Mouse (Mus musculus): ENCODE results near the gene Fgd6.

The Fgd6 gene

GRCm38 (mm10) chr10:94035658-94036374, at the start of gene Fgd6, which contains the start of gene Vezt:
Gene Fgd6 (plus strand): TSS chr10:94036001.
Gene Vezt (minus strand): TSS chr10:94035817.
- peak; percentile 99 for DNase-seq (ENCODE audit: low read depth, low spot score)

DNA sequence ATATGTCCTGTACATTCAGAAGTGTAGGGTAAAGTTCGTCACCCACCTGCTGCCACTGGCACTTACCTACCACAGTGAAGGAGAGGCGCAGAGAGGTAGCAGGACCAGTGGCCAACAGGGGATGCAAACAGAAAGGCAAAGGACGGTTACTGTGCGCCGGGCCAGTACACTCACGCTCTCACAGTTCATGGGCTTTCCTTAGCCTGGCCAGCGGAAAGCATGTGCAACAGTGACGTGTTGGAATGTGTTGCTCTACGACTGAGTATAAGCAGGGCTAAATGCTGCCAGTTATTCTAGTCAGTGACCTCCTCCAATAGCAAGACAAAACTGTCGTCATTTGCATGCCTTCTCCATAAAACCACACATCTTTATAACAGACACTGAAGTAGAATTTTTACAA, 41.7 kb upstream of the Fgd6 start:
- no peak for DNase-seq (ENCODE audit: low read depth, low spot score)

DNA sequence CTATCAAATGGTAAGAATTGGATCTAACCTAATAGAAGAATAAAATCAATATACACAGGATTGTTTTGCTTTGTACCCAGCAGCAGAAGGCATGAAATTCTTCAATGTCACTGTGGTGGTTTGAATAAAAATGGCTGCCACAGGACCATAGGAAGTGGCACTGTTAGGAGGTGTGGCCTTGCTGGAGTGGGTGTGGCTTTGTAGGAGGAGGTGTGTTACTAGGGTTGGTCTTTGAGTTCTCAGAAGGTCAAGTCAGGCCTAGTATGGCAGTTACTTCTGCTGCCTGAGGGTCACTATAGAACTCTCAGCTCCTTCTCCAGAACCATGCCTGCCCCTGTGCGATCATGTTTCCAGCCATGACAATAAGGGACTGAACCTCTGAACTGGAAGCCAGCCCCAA, 40.7 kb upstream of the Fgd6 start:
- DNase-seq (ENCODE audit: low read depth, low spot score) = peak; percentile 32

- DNase-seq (ENCODE audit: low read depth, low spot score) = no peak
Observed at GRCm38 (mm10) chr10:93999357-93999756, 36.4 kb upstream of the Fgd6 start.

GRCm38 (mm10) chr10:94000223-94000622, 35.6 kb upstream of the Fgd6 start:
- no peak for DNase-seq (ENCODE audit: low read depth, low spot score)

DNA sequence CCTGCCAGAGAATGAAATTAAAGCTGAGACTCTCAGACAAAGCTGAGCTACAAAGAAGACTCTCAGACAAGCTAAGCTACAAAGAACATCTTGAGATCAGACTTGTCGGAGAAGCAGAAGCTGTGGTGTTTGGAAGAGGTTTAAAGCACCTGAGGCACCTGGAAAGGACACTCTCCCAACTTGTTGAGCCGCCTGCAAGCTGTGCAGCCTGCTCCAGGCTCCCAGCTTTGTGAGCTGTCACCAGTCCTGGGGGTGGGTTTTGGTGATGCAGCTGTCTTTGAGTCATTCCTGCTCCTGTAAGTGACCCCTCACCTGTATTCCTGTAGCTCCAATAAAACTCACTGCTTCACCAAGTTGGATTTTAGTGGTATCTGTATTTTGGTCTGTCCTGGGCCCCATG, 27.4 kb upstream of the Fgd6 start:
- DNase-seq (ENCODE audit: low read depth, low spot score) = no peak

DNA sequence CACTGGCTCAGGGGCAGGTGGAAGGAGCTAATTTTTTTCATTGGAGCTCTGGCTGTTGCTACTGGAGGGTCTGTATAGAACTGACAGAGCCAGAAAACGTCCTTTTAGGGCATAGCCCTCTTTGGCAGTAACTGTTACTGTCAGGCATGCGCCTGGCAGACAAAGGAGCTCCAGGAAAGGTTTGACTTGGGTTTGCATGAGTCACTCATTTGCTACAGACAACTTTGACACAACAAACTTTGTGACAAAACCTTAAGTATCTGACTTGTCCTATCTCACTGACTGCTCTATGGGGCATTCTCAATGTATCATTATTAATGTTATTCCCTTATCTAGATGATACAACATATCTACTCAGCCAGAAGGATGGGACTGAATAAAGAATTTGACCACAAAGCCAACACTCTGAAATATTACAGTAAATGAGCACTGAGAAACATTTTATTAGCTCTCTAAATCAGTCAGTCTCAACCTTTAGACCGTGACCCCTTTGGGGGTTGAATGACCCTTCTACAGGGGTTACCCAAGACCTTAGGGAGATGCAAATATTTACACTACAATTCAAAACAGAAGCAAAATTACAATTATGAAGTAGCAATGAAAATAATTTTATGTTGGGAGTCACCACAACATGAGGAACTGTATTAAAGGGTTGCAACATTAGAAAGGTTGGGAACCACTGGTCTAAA, 25.7 kb upstream of the Fgd6 start:
- DNase-seq (ENCODE audit: low read depth, low spot score) = no peak

- DNase-seq (ENCODE audit: low read depth, low spot score) = no peak
Observed at GRCm38 (mm10) chr10:94011024-94011423, 24.8 kb upstream of the Fgd6 start.

DNA sequence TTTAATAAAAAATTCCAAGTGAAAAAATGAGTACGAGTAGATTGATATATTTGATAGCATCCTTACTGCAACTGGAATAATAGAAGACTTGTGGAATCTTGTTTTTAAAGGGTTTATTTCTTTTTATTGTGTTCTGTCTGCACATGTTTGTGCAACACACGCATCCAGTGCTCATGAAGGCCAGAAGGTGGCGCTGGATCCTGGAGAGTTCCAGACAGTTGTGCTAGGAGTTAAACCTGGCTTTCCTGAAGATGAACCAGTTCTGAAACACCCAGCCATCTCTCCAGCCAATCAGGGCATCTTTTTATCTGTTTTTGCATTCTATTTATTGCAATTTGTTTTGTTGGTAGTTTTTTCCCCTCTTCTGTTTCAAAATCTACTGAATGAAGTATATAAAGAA, 22.6 kb upstream of the Fgd6 start:
- DNase-seq (ENCODE audit: low read depth, low spot score) = peak; percentile 68

DNA sequence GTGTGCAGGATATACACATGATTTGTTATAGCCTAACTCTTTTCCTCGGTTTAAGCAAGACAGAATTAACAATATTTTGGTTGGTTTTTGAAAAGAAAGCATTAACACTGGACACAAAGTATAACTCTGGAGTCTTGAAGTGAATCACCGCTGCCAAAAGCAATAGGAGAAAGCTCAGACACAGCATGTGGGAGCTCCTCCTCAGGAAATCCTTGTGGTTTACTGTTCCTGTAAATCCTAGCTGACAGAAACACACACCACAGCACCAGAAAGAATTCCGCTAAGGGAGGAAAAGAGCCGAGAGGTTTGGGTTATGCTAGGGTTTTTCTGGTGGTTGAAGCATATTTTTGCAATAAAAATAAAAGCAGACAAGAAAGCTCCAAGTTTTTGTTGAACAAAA, 21.6 kb upstream of the Fgd6 start:
- DNase-seq (ENCODE audit: low read depth, low spot score) = no peak

DNA sequence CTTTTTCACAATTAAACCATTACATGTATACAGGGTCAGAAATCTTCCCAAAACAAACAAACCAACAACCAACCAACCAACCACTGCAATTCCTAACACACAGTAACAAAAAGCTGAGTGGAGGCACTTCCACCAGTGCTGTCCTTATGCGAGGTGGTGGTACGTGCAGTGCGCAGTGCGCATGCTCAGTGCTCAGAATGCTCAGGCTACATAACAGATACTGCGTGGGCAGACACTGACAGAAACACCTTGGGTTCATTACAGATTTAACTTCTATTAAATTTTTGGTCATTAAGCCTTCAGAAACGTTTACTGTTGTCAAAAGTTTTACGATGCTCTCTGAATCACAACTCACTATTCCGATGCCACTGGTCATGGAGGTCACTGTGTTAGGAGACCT, 18.3 kb upstream of the Fgd6 start:
- DNase-seq (ENCODE audit: low read depth, low spot score) = peak; percentile 39

DNA sequence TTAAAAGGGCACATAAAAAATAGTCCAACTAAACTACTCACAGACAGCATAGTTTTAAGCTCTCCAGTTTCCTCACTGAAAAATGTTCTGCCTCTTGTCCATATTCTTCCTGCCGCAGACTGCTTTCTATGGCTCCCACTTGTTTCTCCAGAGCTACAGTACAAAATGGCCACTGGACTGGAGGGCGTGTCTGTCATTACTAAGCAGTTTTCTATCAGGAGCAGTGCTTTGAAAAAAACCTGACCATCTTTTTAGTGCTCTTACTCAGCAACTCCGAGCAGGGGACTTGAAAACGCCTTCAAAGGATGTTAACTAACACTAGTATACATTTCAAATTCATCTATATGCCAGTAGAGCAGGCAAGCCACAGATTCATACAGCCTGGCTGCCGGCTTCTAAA, 15.2 kb upstream of the Fgd6 start:
- DNase-seq (ENCODE audit: low read depth, low spot score) = peak; percentile 20

GRCm38 (mm10) chr10:94021059-94021458, 14.7 kb upstream of the Fgd6 start:
- DNase-seq (ENCODE audit: low read depth, low spot score) = no peak

GRCm38 (mm10) chr10:94025079-94025478, 10.7 kb upstream of the Fgd6 start:
- DNase-seq (ENCODE audit: low read depth, low spot score) = no peak

- DNase-seq (ENCODE audit: low read depth, low spot score) = no peak
Observed at GRCm38 (mm10) chr10:94028493-94028892, 7.3 kb upstream of the Fgd6 start.

GRCm38 (mm10) chr10:94031164-94031563, 4.6 kb upstream of the Fgd6 start:
- DNase-seq (ENCODE audit: low read depth, low spot score) = no peak

DNA sequence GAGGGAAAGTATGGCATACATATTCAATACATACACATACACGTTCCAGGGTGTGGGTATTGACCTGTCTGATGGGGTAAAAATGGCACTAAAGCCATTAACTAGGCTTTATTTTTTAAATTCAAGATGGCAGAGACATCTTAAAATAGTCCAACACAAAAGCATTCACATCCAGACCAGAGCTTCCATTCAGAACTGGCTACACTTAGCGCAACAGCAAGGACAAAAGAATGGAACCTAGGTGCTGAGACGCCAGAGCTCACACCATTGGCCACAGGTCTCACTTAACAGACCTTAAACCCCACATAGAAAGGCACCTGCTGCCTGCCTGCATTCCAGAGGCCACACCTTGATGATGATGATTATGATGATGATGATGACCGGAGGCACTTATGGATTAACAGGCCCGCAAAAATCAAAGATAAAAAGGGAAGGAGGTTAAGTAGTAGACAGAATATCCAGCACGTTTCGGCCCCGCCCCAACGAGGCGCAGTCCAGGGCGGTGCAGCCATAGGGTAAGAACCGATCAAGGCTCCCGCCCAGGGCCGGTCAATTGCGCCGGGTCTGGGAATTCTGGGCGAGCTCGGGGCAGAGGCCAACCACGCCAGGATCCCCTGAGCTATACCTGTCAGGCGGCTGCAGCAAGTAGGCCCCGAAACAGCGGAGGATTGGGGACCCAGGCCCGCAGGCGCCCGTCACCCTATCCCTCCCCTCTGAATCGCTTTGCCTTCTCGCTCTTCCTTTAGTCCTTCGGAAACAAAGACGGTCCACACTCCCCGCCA, 734 bp upstream of the Fgd6 start:
- DNase-seq (ENCODE audit: low read depth, low spot score) = peak; percentile 34

GRCm38 (mm10) chr10:94036375-94036758, 566 bp downstream of the Fgd6 start:
- peak; percentile 34 for DNase-seq (ENCODE audit: low read depth, low spot score)

DNA sequence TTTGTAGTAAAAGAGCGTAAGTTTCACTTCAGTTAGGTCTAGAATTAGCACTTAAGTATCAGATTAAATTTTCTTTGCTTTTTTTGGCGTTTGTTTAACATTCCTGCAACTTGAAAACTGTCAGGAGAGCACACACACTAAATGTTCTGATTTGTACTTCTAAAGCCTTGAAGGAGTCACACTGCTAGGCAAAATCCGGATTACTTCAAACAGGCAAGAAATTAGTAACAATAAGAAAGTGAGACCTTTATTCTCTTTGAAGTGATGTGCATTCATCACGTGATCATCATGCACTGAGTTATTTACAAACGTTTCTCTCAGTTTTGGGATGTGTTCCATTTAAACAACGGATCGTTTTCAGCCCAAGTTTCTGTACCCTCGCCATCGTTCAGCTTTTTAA, 1.4 kb downstream of the Fgd6 start:
- no peak for DNase-seq (ENCODE audit: low read depth, low spot score)

DNA sequence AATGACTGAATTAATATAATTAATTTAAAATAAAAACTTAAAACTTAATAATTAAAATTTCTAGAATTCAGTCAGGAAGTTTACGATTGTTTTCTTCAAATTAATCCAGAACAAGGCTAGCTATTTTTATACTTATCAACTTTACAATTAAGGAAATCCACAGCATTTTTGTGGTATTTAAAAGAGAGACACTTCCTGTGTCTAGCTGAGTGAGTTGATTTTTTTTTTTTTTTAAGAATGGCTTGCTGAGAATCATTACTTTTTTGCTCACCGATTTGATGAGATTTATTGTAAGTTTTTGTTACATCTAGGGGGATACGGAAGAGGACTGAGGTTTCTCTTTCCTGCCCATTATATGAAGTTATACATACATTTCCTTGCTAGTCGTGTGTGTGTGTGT, 1.8 kb downstream of the Fgd6 start:
- no peak for DNase-seq (ENCODE audit: low read depth, low spot score)

DNA sequence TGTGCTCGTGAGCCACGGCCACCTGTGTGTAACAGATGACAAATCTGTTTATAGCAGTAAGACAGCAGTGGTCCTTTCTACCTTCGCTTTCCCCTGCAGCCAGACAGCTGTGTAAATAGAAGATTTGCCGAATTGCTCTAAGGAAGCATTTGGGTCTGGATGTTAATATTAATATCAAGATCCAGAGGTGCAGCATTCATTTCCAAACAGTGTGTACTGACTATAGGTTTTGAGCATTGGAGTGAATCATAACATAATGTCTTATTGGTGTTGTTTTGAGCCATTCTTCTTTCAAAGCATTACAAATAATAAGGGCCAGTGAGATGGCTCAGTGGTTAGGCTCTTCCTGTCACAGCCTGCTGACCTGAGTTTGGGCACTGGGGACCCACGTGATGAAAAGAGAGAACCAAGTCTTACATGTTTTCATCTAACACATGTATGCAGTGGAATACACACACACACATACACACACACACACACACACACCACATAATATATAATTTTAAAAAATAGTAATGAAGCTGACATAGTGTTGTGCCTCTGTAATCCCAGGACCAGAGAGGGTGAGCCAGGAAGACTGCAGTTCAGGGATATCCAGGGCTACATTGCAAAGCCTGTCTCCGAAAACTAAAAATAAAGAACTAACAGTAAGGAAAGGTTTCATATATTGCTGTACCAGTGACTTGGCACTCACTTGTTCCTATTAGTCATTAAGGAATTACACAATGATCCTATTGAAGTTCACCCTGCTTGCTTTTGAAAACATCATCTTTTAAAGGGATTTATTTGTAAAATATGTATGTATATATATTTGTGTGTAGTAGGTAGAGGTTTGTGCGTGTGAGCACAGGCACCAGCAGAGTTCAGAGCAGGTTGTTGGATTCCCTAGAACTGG, 2.8 kb downstream of the Fgd6 start:
- DNase-seq (ENCODE audit: low read depth, low spot score) = no peak

DNA sequence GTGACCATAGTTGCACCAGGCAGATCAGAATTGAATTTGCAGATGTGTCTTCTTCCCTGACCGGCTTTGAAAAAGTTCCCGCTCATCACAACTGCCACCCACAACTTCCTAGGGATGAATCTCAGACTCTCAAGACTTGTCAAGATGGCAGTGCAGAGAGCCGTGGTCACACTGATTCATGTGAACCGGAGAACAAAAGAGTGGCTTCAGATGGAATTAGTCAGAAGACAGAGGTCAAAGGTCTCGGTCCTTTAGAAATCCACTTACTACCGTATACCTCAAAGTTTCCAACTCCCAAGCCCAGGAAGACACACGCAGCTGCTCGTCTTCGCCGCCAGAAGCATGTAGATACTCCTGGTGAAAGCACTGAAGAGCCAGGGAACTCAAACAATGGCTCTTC, 8.1 kb downstream of the Fgd6 start:
- no peak for DNase-seq (ENCODE audit: low read depth, low spot score)

All from ES-CJ7 (cell line).